Mouse (Mus musculus) heart, embryonic 11.5 days (tissue): ENCODE measurements around the gene Atp2b4. TPM values are rescaled to one million over a fixed set of nuclear protein-coding genes. Genes with fewer than 3 reads are reported as not detected.

ENCODE experiments used
- ATAC-seq: fragments of 200-750 bp; cut with Nextera tagmentation; replicated peaks from 2 replicates; pipeline ENCODE4 v1.8.0; 2017; ENCODE audit warnings: moderate library complexity; ENCODE audit not compliant: insufficient number of reproducible peaks, low FRiP score, low TSS enrichment
- H3K27ac ChIP-seq: fragments of 300-500 bp; sonication (generic); 2 replicates; pipeline ENCODE4 v1.5.1; 2014; ENCODE audit warnings: mild to moderate bottlenecking, low read depth, low read length
- H3K27me3 ChIP-seq: fragments of 300-500 bp; sonication (generic); 2 replicates; pipeline ENCODE4 v1.6.1; 2014; ENCODE audit warnings: mild to moderate bottlenecking, low read length, mixed read lengths; ENCODE audit not compliant: control insufficient read depth, insufficient read depth
- H3K36me3 ChIP-seq: fragments of 300-500 bp; sonication (generic); 2 replicates; pipeline ENCODE4 v1.6.1; 2014; ENCODE audit warnings: mild to moderate bottlenecking, low read length, moderate library complexity, mixed read lengths; ENCODE audit not compliant: control insufficient read depth, insufficient read depth
- H3K4me1 ChIP-seq: fragments of 300-500 bp; sonication (generic); 2 replicates; pipeline ENCODE4 v1.6.1; 2014; ENCODE audit warnings: low read length; ENCODE audit not compliant: control insufficient read depth, insufficient read depth
- H3K4me2 ChIP-seq: fragments of 300-500 bp; sonication (generic); 2 replicates; pipeline ENCODE4 v1.6.1; 2014; ENCODE audit warnings: mild to moderate bottlenecking, moderate library complexity
- H3K4me3 ChIP-seq: fragments of 300-500 bp; sonication (generic); 2 replicates; pipeline ENCODE4 v1.5.1; 2014; ENCODE audit warnings: low read depth, low read length
- H3K9ac ChIP-seq: fragments of 300-500 bp; sonication (generic); 2 replicates; pipeline ENCODE4 v1.6.1; 2014; ENCODE audit warnings: mild to moderate bottlenecking, low read depth, low read length, moderate library complexity
- H3K9me3 ChIP-seq: fragments of 300-500 bp; sonication (generic); replicated peaks from 2 replicates; pipeline ENCODE4 v1.6.1; 2016; ENCODE audit warnings: low read length; ENCODE audit not compliant: control insufficient read depth
- WGBS: fragments of 180-500 bp; shearing (Covaris S2); extraction: QIAGEN DNeasy Blood & Tissue Kit; methylation state at CpG from one replicate; pipeline ENCODE4 v1.1.7; 2014; ENCODE audit not compliant: insufficient replicate concordance; 5-methylcytosine and 5-hydroxymethylcytosine counted together
- polyA plus RNA-seq: library from polyadenylated mRNA; unstranded; fragments of >200 nt; fragmentation: Nextera tagmentation; extraction: Ambion mirVana; gene quantifications from 2 replicates; pipeline ENCODE4 v1.2.1, GENCODE M21; 2014

The Atp2b4 gene
- polyA plus RNA-seq, 1 experiment from 2014 or later: 35.6 TPM

- Histone ChIP-seq H3K27me3 (no peaks in the 10 kb centered on the region), H3K9ac (no peak overlapping the region), H3K4me1 (peaks cover 9% of the 10 kb centered on the region), H3K9me3 (no peaks in the 10 kb centered on the region), H3K4me2 (no peak overlapping the region), H3K4me3 (no peak overlapping the region), H3K27ac (no peak overlapping the region), H3K36me3 (0 out of 2 replicates have a peak, but pooled peaks cover 4% of the 10 kb centered on the region)
- ATAC-seq: no peak
- 69% methylated on average over 3 of the region's 3 CpGs for WGBS
These were observed 49.2 kb downstream of the Atp2b4 start for GRCm38 (mm10) chr1:133751621-133752020.

GRCm38 (mm10) chr1:133749954-133750353 is 50.9 kb downstream of the Atp2b4 start:
- Histone ChIP-seq H3K4me3 (no peak overlapping the region), H3K4me1 (peaks cover 23% of the 10 kb centered on the region), H3K27me3 (no peaks in the 10 kb centered on the region), H3K9ac (no peak overlapping the region), H3K27ac (no peak overlapping the region), H3K9me3 (no peaks in the 10 kb centered on the region), H3K4me2 (no peak overlapping the region), H3K36me3 (0 out of 2 replicates have a peak, but pooled peaks cover 4% of the 10 kb centered on the region)
- WGBS: 86% methylated on average over 4 of the region's 4 CpGs
- no peak for ATAC-seq

- H3K4me1 ChIP-seq: peaks cover 31% of the 10 kb centered on the region
- peak overlapping the region; percentile 46; the same call in 1 of the 2 replicates for H3K9ac ChIP-seq
- H3K27me3 ChIP-seq: no peaks in the 10 kb centered on the region
- H3K36me3 ChIP-seq: no peaks in the 10 kb centered on the region
- H3K9me3 ChIP-seq: no peaks in the 10 kb centered on the region
- 0 out of 2 replicates have a peak overlapping the region, but pooled peaks have one; percentile 7 for H3K4me2 ChIP-seq
- no peak overlapping the region for H3K4me3 ChIP-seq
- H3K27ac ChIP-seq: peak overlapping the region; percentile 29
- ATAC-seq: no peak
- WGBS: 41% methylated on average over 9 of the region's 9 CpGs
These were observed 55.8 kb downstream of the Atp2b4 start for GRCm38 (mm10) chr1:133745078-133745495.

GRCm38 (mm10) chr1:133744609-133745008 is 56.2 kb downstream of the Atp2b4 start:
- Histone ChIP-seq H3K4me3 (no peak overlapping the region), H3K9me3 (no peaks in the 10 kb centered on the region), H3K4me1 (peaks cover 31% of the 10 kb centered on the region), H3K36me3 (no peaks in the 10 kb centered on the region), H3K9ac (no peak overlapping the region), H3K27ac (no peak overlapping the region), H3K4me2 (no peak overlapping the region), H3K27me3 (no peaks in the 10 kb centered on the region)
- 75% methylated on average over 4 of the region's 4 CpGs for WGBS
- no peak for ATAC-seq

- Histone ChIP-seq H3K4me3 (no peak overlapping the region), H3K36me3 (peaks cover 5% of the 10 kb centered on the region), H3K4me1 (peaks cover 31% of the 10 kb centered on the region), H3K27ac (no peak overlapping the region), H3K27me3 (no peaks in the 10 kb centered on the region), H3K9ac (peak overlapping the region; percentile 46; the same call in 1 of the 2 replicates), H3K4me2 (no peak overlapping the region), H3K9me3 (no peaks in the 10 kb centered on the region)
- 43% methylated on average over 8 of the region's 8 CpGs for WGBS
- no peak for ATAC-seq
These were observed 58.3 kb downstream of the Atp2b4 start for GRCm38 (mm10) chr1:133742517-133742916.

GRCm38 (mm10) chr1:133741881-133742434 is 58.9 kb downstream of the Atp2b4 start:
- H3K4me2 ChIP-seq: no peak overlapping the region
- WGBS: 57% methylated on average over 11 of the region's 11 CpGs
- no peak for ATAC-seq
- no peak overlapping the region for H3K27ac ChIP-seq
- H3K9ac ChIP-seq: no peak overlapping the region
- H3K9me3 ChIP-seq: no peaks in the 10 kb centered on the region
- no peak overlapping the region for H3K4me3 ChIP-seq
- peaks cover 31% of the 10 kb centered on the region for H3K4me1 ChIP-seq
- H3K27me3 ChIP-seq: no peaks in the 10 kb centered on the region
- peaks cover 8% of the 10 kb centered on the region for H3K36me3 ChIP-seq

GRCm38 (mm10) chr1:133741171-133741570 is 59.7 kb downstream of the Atp2b4 start:
- H3K4me1 ChIP-seq: peaks cover 33% of the 10 kb centered on the region
- WGBS: 86% methylated on average over 6 of the region's 6 CpGs
- no peak for ATAC-seq

GRCm38 (mm10) chr1:133736664-133737063 is 64.2 kb downstream of the Atp2b4 start:
- ATAC-seq: no peak
- Histone ChIP-seq H3K36me3 (peaks cover 11% of the 10 kb centered on the region), H3K4me3 (no peak overlapping the region), H3K27ac (no peak overlapping the region), H3K9ac (no peak overlapping the region), H3K9me3 (no peaks in the 10 kb centered on the region), H3K27me3 (no peaks in the 10 kb centered on the region), H3K4me2 (no peak overlapping the region), H3K4me1 (peaks cover 4% of the 10 kb centered on the region)
- 56% methylated on average over 7 of the region's 7 CpGs for WGBS

More at GRCm38 (mm10) chr1:133741171-133741570, 59.7 kb downstream of the Atp2b4 start:
- no peak overlapping the region for H3K4me3 ChIP-seq
- peaks cover 8% of the 10 kb centered on the region for H3K36me3 ChIP-seq
- no peaks in the 10 kb centered on the region for H3K9me3 ChIP-seq
- H3K27me3 ChIP-seq: no peaks in the 10 kb centered on the region
- H3K9ac ChIP-seq: no peak overlapping the region
- H3K27ac ChIP-seq: no peak overlapping the region
- H3K4me2 ChIP-seq: no peak overlapping the region
